Mouse (Mus musculus) right cerebral cortex, postnatal 36 days (tissue): ENCODE results near the gene Krt1.

ENCODE experiments used
- DNase-seq, 2 experiments: peaks; one replicate each; pipeline ENCODE4 v3.0.0; 2022; ENCODE audit warnings: low spot score in 2 of 2, mixed read lengths in 1 of 2

The Krt1 gene

GRCm38 (mm10) chr15:101817875-101818274 is 32.7 kb downstream of the Krt1 start, which contains the start of gene Krt2:
Gene Krt2, minus strand, starts transcription at chr15:101818169.
- no peak for DNase-seq

DNA sequence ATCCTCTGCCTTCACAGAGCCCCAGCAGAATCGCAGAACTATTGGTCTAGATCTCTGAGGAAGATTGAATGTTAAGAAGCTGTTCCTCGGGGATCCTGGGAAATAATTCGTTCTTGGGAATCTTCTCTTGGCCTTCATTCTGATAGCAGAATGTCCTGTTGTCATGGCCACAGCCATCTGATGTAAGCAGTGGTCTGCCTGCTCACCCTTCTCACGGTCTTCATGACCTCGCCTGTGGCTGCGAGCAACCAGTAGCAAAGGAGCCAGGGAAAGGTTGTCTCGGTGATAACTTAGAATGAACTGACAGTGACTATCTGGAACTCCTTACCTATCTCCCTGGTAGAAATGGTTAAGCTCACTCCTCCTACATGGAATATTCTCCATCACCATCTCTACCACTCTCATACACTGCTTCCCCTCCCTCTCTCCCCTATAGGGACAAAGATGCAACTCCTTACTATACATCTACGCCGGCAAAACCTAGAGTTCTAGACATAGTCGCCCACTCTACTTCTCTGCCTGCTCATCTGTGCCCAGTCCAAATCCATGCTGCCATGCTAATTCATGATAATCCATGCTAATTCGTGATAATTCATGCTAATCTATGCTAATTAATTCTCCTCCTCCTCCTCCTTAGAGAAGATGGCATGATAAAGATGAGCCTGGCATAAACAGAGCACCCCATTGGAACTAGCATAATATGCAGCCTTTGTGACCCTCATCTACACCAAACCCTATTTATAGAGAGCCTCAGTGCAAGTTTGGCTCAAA is 47.4 kb downstream of the Krt1 start:
- peak in 1 of 2 experiments; percentile 66 for DNase-seq

DNA sequence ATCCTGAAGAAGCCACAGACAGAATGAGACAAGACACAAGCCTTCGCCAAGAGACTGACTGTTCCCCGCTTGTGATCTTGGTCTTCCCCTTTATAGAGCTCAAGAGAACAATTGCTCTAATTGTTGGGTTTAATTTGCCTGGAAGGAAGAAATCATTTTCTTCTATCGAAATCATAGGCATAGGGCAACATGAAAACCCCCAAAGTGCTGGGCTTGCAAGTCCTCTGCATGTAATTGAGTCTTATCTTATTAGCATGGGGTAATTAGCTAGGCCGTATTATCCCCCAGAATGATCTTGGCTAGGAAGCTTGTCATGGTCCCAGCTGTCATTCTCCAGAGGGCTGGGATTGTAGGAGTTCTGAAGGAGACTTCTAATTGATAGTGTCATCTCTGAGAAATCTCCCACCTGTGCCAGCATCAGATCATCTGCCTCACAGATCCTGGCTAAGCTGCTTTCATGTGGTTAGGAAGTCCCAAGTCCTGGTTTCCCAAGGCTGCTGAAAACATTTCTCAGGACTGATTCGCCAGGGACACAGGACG is 48.2 kb downstream of the Krt1 start, which contains the start of gene Krt73:
Gene Krt73, minus strand, starts transcription at position 51 of the 540 bp plus-strand sequence.
- no peak for DNase-seq
